Mouse (Mus musculus): ENCODE results near the gene Carns1.

GRCm38 (mm10) chr19:4222165-4222564, 46.9 kb upstream of the Carns1 start:
- TF ChIP-seq CTCF (IDR thresholded peaks at IDR 0.05; ENCODE audit: low read depth) (no peak), EP300 (IDR thresholded peaks at IDR 0.05; ENCODE audit: low read depth) (no peak)

All from heart, postnatal 0 days (tissue).